Mouse (Mus musculus) neural tube, embryonic 11.5 days (tissue): ENCODE measurements around the gene Ap5s1. TPM values are rescaled to one million over a fixed set of nuclear protein-coding genes. Genes with fewer than 3 reads are reported as not detected.

ENCODE experiments used
- ATAC-seq: fragments of 200-750 bp; cut with Nextera tagmentation; 2 replicates; pipeline ENCODE4 v1.8.0; 2017; ENCODE audit warnings: moderate number of reproducible peaks, mild to moderate bottlenecking, moderate TSS enrichment, moderate library complexity; ENCODE audit not compliant: insufficient read depth, low FRiP score, low TSS enrichment
- DNase-seq: peaks from one replicate; pipeline ENCODE4 v3.0.0-alpha.2; 2015; ENCODE audit warnings: low spot score
- H3K27ac ChIP-seq: fragments of 300-500 bp; sonication (generic); 2 replicates; pipeline ENCODE4 v1.5.1; 2014; ENCODE audit warnings: low read depth, mild to moderate bottlenecking, low read length
- H3K27me3 ChIP-seq: fragments of 300-500 bp; sonication (generic); 2 replicates; pipeline ENCODE4 v1.6.1; 2014; ENCODE audit warnings: mild to moderate bottlenecking, low read length, mixed read lengths; ENCODE audit not compliant: control insufficient read depth, insufficient read depth
- H3K36me3 ChIP-seq: fragments of 300-500 bp; sonication (generic); 2 replicates; pipeline ENCODE4 v1.6.1; 2014; ENCODE audit warnings: mild to moderate bottlenecking, low read length, moderate library complexity, mixed read lengths; ENCODE audit not compliant: control insufficient read depth, insufficient read depth
- H3K4me1 ChIP-seq: fragments of 300-500 bp; sonication (generic); 2 replicates; pipeline ENCODE4 v1.6.1; 2014; ENCODE audit warnings: low read length, mixed read lengths; ENCODE audit not compliant: control insufficient read depth, insufficient read depth
- H3K4me2 ChIP-seq: fragments of 300-500 bp; sonication (generic); 2 replicates; pipeline ENCODE4 v1.6.1; 2014; ENCODE audit warnings: low read depth, mild to moderate bottlenecking, moderate library complexity
- H3K4me3 ChIP-seq: fragments of 300-500 bp; sonication (generic); 2 replicates; pipeline ENCODE4 v1.5.1; 2014; ENCODE audit warnings: low read depth, low read length
- H3K9ac ChIP-seq: fragments of 300-500 bp; sonication (generic); 2 replicates; pipeline ENCODE4 v1.6.1; 2014; ENCODE audit warnings: mild to moderate bottlenecking, low read length
- H3K9me3 ChIP-seq: fragments of 300-500 bp; sonication (generic); 2 replicates; pipeline ENCODE4 v1.6.1; 2016; ENCODE audit warnings: low read length; ENCODE audit not compliant: control insufficient read depth
- WGBS: fragments of 180-500 bp; shearing (Covaris S2); extraction: QIAGEN DNeasy Blood & Tissue Kit; methylation state at CpG from one replicate; pipeline ENCODE4 v1.1.7; 2014; 5-methylcytosine and 5-hydroxymethylcytosine counted together
- polyA plus RNA-seq: library from polyadenylated mRNA; unstranded; fragments of >200 nt; fragmentation: Nextera tagmentation; extraction: Ambion mirVana; gene quantifications from 2 replicates; pipeline ENCODE4 v1.2.1, GENCODE M21; 2014

Gene Ap5s1
- polyA plus RNA-seq, 1 experiment from 2014 or later: 27.6 TPM

GRCm38 (mm10) chr2:131171401-131172104 is 35.3 kb upstream of the Ap5s1 start:
- Histone ChIP-seq H3K27me3 (peaks cover 32% of the 10 kb centered on the region), H3K9ac (no peak overlapping the region)

DNA sequence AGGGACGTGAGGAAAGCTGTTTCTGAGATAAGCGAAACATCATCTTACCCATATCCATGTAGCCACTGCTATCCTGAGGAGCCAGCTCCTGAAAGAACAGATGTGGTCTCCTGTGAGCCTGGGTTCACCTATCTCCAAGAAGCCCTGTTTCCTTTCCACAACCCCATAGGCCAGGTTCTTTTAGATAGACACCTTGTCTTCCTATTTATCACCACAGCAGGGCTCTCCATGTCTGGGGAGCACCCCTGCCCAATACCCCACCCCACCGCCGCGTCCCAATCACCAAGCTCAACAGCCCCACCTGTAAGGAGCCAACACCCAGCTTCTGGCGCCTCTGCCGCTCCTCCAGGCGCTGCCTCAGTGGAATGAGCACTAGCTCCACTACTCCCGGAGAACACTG is 34.6 kb upstream of the Ap5s1 start:
- H3K4me2 ChIP-seq: no peak overlapping the region
- ATAC-seq (no peak), DNase-seq (no peak)
- H3K27me3 ChIP-seq: peaks cover 32% of the 10 kb centered on the region
- no peaks in the 10 kb centered on the region for H3K9me3 ChIP-seq
- no peak overlapping the region for H3K9ac ChIP-seq
- no peak overlapping the region for H3K4me3 ChIP-seq
- H3K36me3 ChIP-seq: no peaks in the 10 kb centered on the region; the same call in 1 of the 2 replicates
- WGBS: 37% methylated on average over 9 of the region's 9 CpGs
- peaks cover 19% of the 10 kb centered on the region for H3K4me1 ChIP-seq
- no peak overlapping the region for H3K27ac ChIP-seq

More at GRCm38 (mm10) chr2:131171401-131172104, 35.3 kb upstream of the Ap5s1 start:
- DNase-seq (no peak), ATAC-seq (no peak)
- Histone ChIP-seq H3K9me3 (no peaks in the 10 kb centered on the region), H3K27ac (no peak overlapping the region), H3K4me3 (0 out of 2 replicates have a peak overlapping the region, but pooled peaks have one; percentile 10), H3K4me1 (peaks cover 12% of the 10 kb centered on the region), H3K36me3 (no peaks in the 10 kb centered on the region; the same call in 1 of the 2 replicates), H3K4me2 (peak overlapping the region; percentile 26; the same call in 1 of the 2 replicates)
- WGBS: 3% methylated on average over 43 of the region's 43 CpGs

- 6% methylated on average over 11 of the region's 11 CpGs for WGBS
- peak overlapping the region; percentile 31 for H3K4me3 ChIP-seq
- no peak overlapping the region for H3K27ac ChIP-seq
- H3K4me2 ChIP-seq: peak overlapping the region; percentile 74
- H3K9me3 ChIP-seq: no peaks in the 10 kb centered on the region
- H3K9ac ChIP-seq: no peak overlapping the region
- peaks cover 36% of the 10 kb centered on the region for H3K4me1 ChIP-seq
- H3K27me3 ChIP-seq: peaks cover 32% of the 10 kb centered on the region
- H3K36me3 ChIP-seq: peaks cover 2% of the 10 kb centered on the region
- ATAC-seq: peak; percentile 54
- DNase-seq: peak; percentile 67
Observed at GRCm38 (mm10) chr2:131174700-131175099, 32.2 kb upstream of the Ap5s1 start.

DNA sequence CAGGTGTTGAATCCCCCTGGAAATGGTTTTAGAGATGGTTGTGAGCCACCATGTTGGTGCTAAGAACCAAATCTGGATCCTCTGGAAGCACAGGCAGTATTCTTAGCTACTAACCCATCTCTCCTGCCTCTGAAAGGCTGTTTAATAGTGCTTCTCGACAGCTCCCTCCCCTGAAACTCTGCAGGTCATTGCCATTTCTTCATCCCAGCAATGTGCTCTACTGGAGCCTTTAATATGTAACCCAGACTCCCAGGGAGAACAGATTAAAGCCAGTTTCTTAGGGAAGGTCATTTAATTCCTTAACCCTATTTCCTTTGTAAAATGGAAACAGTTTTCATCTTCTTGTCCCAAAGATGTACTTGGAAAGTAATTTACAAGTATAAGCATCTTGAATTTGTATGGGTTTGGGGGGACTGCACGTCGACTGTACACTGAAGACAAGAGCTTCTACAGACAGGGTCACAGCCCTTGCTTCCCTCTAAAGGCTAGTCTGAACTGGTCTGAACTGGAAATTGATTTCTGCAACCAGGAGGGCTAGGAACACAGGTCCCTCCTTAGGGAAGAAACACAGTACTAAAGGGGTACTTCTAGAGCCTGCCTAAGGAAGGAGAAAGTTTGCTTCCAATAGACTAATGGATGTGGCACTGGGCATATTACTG is 31.5 kb upstream of the Ap5s1 start:
- no peak for ATAC-seq
- WGBS: 72% methylated on average over 3 of the region's 3 CpGs
- no peak for DNase-seq
- Histone ChIP-seq H3K9ac (no peak overlapping the region), H3K4me3 (no peak overlapping the region), H3K27me3 (peaks cover 32% of the 10 kb centered on the region), H3K9me3 (no peaks in the 10 kb centered on the region), H3K4me1 (peaks cover 36% of the 10 kb centered on the region), H3K36me3 (peaks cover 2% of the 10 kb centered on the region), H3K27ac (no peak overlapping the region), H3K4me2 (no peak overlapping the region)

DNA sequence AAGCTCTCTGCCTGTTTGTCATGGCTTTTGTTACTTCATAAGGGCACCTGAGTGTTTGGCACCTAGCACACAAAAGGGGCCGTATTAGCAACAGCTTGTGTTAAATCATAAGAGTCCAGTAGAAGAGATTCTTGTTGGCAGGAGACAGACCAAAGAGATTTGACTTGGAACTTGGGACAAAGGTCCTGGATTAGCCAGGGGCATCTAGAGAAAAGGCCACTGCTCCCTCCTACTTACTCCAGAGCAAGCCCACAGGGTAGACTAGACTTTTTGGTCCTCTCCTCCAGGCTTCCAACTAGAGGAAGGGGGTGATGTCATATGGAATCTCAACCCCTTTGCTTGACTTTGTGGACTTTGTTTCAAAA is 31.0 kb upstream of the Ap5s1 start:
- DNase-seq: no peak
- Histone ChIP-seq H3K4me3 (no peak overlapping the region), H3K9ac (no peak overlapping the region), H3K36me3 (peaks cover 2% of the 10 kb centered on the region), H3K4me2 (no peak overlapping the region), H3K9me3 (no peaks in the 10 kb centered on the region), H3K27ac (no peak overlapping the region), H3K27me3 (peaks cover 27% of the 10 kb centered on the region), H3K4me1 (peaks cover 36% of the 10 kb centered on the region)
- ATAC-seq: no peak
- 86% methylated on average over 1 of the region's 1 CpGs for WGBS

DNA sequence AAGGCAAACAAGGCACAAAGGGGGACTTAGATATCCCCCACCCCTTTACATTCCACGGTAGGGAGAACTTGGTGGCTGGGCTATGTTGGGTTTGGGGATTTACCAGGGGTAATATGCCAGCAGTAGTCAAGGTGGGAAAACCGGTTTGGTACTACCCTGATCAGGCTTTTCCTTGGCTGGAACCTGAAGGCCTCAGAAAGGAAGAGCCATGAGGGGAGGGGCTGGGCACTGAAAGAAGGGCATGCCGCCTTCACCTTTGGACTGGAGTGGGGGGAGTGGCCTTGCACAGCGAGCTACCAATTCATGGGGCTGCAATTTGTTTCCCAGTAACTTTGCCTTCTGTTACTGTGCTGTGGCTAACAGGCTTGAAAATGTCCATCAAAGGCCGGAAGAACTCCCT is 30.4 kb upstream of the Ap5s1 start:
- DNase-seq: no peak
- Histone ChIP-seq H3K27me3 (peaks cover 21% of the 10 kb centered on the region), H3K9me3 (no peaks in the 10 kb centered on the region), H3K9ac (no peak overlapping the region), H3K27ac (no peak overlapping the region), H3K36me3 (peaks cover 2% of the 10 kb centered on the region), H3K4me2 (peak overlapping the region; percentile 22; the same call in 1 of the 2 replicates), H3K4me3 (peak overlapping the region; percentile 13; the same call in 1 of the 2 replicates), H3K4me1 (peaks cover 30% of the 10 kb centered on the region)
- ATAC-seq: no peak
- WGBS: 57% methylated on average over 5 of the region's 5 CpGs

GRCm38 (mm10) chr2:131177932-131178331 is 28.9 kb upstream of the Ap5s1 start:
- Histone ChIP-seq H3K9me3 (no peaks in the 10 kb centered on the region), H3K4me3 (peak overlapping the region; percentile 90), H3K27me3 (peaks cover 10% of the 10 kb centered on the region), H3K4me1 (peaks cover 30% of the 10 kb centered on the region), H3K4me2 (peak overlapping the region; percentile 96), H3K27ac (no peak overlapping the region), H3K9ac (peak overlapping the region; percentile 20), H3K36me3 (peaks cover 2% of the 10 kb centered on the region; the same call in 1 of the 2 replicates)
- ATAC-seq: no peak
- WGBS: 84% methylated on average over 9 of the region's 9 CpGs
- DNase-seq: no peak

- peaks cover 30% of the 10 kb centered on the region for H3K4me1 ChIP-seq
- H3K9me3 ChIP-seq: no peaks in the 10 kb centered on the region
- DNase-seq: peak; percentile 26
- H3K36me3 ChIP-seq: peaks cover 2% of the 10 kb centered on the region; the same call in 1 of the 2 replicates
- H3K4me2 ChIP-seq: peak overlapping the region; percentile 96
- peak overlapping the region; percentile 97 for H3K9ac ChIP-seq
- 30% methylated on average over 26 of the region's 26 CpGs for WGBS
- H3K27ac ChIP-seq: peak overlapping the region; percentile 93
- H3K27me3 ChIP-seq: peaks cover 1% of the 10 kb centered on the region; the same call in 1 of the 2 replicates
- ATAC-seq: no peak
- H3K4me3 ChIP-seq: peak overlapping the region; percentile 90
Observed at GRCm38 (mm10) chr2:131178828-131179245, 28.0 kb upstream of the Ap5s1 start.
